Mouse (Mus musculus): Measurements from ENCODE around the gene Ankrd44.
A peak's percentile ranks its signal among the peaks of the same experiment; 100 is the strongest.

Gene Ankrd44

DNA sequence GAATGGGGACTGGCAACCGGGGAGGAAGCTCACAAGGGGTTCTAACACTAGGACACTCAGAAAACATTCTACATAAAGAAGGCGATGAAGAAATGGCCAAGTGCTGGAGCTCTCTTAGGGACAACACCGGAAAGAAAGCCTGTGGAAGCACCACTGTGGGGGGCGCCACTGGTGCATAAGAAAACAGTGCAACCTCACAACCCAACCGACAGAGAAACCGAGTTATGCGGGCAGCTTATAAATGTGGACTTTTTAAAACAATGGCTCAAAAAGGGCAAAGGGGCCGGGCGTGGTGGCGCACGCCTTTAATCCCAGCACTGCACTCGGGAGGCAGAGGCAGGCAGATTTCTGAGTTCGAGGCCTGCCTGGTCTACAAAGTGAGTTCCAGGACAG, 117.1 kb downstream of the Ankrd44 start:
- DNase-seq (ENCODE audit: low spot score): no peak

DNA sequence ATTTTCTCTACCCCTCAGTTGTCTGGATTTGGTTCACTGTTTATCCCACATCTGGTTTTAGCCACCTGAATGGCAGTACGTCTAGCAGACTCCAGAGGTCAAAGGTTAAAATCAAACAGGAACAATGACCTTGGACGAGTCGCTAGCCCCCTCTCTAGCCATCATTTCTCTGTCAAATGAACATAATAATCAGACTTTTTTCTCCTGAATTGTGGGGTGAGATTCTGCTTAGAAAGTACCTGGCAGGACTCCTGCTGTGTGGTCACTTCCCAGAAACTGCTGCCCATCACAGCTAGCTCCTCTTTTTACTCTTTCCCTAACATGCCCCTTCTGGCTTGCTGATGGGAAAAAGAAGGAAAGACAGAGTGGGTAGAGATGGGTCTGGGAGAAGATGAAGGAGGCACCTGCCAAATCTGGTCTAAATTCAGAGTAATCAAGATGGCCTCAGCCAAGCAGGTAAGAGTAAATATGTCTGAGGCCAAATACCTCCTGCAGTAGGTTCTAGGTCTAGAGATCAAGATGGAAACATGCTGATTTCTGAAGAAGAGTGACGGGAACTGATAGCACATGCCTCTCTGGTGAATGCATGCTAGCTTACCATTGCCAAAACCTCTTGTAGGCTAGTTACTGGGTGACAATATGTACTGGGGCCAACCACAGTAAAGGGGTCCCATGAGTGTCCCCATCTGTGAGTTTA, 117.6 kb downstream of the Ankrd44 start:
- DNase-seq (ENCODE audit: low spot score): no peak

DNA sequence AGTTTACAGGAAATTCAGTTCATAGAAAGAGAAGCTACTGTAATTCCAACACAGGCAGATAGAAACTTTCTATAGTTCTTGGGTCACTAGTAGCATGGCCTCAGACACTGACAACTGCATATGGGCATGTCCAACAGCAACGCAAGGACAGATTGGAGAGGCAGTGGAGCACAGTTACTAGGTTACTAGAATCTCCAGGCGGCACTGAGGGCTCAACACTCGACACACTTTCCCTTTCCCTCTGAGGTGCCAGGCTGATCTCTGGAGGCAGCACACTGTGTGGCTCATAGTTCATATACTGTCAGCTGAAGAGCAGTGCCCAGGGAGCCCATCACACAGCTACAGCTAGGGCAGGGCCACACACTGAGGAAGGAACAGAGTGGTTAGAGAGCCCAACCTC, 118.4 kb downstream of the Ankrd44 start:
- DNase-seq (ENCODE audit: low spot score): no peak

DNA sequence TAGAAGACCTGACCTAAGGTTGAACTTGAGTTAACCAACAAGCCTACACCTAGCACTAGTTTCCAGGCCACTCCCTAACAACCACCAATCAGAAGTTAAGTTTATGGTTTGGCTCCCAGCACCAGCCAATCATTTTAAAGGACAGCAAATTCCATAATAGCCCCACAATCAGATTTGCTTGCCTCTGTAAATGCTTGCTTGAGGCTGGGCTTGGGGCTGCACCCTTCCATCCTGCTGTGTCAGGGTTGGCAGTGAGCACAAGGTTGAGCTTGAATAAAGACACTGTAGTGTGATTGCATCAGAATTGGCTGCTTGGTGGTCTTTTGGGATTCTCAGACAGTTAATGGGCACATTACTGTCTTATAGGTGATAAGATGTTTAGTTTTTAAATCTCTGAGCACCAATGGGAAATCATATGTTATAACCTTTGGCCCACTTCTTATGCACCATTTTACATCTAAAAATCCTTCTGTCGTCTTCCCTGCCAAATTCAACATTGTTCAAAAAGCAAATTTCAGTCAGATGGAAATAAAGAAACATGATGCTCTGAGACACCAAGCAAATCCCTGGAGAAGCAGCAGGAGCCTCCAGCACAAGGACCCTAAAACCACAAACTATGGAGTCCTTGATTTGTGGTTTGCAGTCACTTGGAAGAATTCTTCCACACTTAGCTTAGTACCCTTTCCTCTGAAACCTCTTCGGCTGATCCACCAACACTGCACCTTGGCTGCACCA, 119.9 kb downstream of the Ankrd44 start:
- no peak for DNase-seq (ENCODE audit: low spot score)

DNA sequence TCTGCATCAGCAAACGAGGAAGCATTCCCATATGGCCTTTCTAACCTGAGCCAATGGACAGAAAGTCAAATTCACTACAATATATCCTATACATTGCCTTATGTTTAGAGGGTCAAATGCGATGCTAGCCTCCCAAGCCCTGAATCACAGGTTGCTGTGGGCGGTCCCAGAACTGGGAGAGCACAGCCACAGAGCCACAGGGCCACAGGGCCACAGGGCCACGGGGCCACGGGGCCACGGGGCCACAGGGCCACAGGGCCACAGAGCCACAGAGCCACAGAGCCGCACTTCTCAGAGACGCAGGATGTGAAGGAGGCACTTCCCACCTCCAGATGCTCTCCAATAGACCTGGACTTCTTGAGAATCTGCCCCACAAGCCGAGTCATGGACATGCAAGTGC, 121.8 kb downstream of the Ankrd44 start:
- DNase-seq (ENCODE audit: low spot score): no peak

DNA sequence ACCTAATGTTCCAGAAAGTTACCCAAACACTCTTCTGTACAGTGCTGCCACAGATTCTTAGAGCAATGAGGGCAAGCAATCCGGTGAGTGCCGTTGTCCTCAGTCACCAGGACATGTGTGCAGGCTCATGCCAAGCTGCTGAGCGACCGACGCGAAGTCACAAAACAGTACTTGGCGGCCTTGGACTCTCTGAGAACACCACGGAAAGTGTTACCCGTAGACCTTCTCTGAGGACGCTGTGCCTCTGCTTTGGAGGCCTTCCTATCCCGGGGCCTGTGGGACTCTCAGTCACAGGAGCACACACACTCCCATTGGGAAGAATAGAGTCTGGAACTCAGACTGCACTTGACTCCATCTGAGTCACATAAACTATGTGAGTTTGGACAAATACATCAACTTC, 123.5 kb downstream of the Ankrd44 start:
- no peak for DNase-seq (ENCODE audit: low spot score)

DNA sequence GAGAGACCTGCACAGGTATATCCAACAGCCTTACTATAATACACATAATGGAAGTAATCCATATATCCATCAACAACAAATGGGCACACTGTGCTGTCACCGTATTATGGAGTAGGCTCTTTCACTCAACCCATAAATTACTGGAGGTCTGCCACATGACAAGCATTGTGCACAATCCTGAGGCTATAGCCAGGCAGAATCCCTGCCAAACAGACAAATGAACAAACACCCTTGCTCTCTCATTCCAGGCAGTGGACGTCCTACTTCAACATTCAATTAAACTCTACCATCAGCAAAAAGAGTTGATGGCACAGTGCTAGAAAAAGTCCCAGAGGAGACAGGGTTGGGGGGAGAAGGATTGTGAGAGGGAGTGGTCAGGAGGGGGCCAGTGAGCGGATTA, 124.9 kb downstream of the Ankrd44 start:
- DNase-seq (ENCODE audit: low spot score): no peak

DNA sequence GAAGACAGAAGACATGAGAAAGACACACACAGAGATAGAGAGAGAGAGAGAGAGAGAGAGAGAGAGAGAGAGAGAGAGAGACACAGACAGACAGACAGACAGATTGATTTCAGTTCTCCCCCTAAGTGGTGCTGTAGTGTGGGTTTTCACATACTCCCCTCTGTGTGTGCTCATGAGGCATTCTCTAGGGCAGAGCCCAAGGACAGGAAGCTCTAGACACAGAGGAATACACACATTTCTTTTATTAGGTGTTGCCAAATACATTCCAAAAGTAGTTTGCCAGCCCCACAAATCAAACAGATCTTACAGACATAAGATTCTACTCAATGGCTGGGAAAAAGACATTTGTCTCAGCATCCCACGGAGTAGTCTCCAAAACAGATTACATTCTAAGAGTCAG, 126.8 kb downstream of the Ankrd44 start:
- no peak for DNase-seq (ENCODE audit: low spot score)

DNA sequence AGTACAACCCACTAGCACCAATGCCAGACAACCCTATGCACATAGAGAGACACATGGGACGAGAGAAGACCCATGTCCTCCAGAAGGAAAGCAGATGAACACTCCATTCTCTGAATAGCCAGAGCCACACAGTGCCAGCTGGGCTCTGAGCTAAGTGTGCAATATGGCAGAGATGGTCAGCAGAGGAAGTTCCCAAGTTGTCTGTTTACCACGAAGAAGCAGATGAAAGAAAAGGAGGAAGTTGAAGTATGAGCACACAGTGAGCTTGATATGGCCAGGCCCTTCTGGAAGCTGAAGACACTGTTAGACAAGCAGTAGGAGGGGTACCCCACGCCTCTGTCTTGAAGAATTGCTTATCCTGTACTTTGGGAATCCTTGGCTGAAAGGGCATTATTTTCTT, 127.8 kb downstream of the Ankrd44 start:
- peak; percentile 9 for DNase-seq (ENCODE audit: low spot score)

DNA sequence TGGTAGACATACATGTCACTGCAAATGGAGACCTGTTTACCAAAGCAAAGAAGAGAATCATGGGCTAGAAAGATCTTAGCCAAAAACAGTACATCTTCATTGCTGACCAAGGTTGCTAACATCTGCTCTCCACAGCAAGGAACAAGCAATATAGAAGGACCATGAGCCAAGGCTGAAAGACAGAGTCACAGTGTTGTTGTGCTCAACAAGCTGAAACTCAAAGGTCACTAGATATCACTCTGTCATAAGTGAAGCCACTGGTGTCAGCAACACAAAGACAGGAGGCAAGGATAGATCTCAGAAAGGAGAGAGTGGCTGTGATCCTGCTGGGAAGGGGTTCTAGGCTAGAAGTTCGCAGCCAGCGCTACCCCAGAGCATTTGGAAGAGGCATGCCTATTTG, 131.5 kb downstream of the Ankrd44 start:
- no peak for DNase-seq (ENCODE audit: low spot score)

DNA sequence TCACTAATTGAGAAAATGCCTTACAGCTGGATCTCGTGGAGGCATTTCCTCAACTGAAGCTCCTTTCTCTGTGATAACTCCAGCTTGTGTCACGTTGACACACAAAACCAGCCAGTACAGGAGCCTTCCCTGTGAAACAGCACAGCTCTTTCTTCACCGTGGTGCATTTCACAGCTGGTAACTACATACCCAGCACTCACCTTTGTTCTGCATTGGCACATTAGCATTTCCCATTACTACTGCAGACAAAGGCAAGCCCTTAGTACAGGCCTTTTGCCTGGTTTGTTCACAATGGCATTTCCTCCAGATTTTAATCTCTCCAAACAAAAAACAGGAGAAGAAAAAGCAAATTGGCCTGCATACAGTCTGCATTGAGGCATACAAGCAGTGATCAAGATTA, 134.8 kb downstream of the Ankrd44 start:
- no peak for DNase-seq (ENCODE audit: low spot score)

DNA sequence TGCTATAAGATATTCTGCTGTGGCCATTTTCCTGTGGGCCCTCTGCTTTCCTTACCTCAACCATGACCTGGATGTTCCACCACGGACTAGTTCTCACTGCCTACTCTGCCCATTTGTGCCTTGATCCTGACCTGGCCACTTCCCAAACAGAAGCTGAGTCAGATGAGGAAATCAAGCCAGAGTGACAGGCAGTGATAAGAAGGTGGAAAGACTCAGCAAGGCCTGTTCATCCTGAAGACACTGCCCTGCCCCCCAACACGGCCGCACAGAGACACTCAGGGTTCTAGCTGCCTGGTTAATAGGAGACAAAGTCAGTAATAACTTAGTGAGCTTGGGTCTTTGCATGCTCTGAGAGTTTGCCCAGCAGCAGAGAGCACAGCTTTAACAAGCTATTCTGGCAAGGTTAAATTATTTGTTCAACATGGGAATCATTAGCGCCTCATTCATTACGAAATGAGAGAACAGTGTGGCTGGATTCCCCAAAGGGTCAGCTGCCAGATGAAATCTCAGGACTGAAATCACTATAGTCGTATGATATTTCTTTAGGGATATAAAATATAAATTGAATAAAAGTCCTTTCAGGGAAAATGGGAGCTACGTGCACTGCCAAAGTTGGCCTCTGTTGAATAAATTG, 136.7 kb downstream of the Ankrd44 start:
- DNase-seq (ENCODE audit: low spot score): no peak

DNA sequence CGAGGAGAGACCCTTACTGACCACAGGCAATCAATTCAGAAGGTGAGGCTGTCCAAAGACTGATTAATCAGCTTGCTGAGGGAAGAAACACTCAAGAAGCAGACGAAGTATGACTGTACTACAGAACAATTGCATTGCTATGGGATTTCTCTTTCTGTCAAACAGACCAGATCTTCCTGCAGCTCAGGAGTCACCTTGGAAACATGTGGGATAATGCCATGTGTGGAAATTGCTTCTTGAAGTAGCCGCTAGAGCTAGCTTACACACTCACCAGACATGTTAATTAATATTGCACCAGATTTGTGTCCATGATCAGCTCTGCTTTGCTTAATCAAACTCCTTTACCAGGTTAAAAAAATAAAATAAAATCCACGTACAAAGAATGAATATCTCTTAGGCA, 137.8 kb downstream of the Ankrd44 start:
- no peak for DNase-seq (ENCODE audit: low spot score)

DNA sequence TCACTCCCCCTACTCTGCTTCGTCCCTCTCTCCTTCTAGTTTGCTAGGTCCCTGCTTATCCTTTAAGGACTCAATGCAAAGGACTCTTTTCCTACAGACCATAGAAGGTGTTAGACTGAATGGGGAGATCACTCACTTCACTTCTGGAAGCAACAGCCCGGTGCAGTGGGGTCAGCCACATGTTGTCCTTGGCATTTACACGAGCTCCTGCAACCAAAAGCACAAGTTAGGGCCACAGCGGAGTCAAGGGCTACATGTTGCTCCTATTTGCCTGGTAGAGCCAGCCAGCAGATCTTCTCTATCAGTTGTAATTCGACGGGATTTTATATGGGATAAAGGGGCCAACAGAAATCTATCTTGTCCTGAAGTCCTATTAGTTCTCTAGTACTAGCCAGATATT, 148.0 kb downstream of the Ankrd44 start:
- DNase-seq (ENCODE audit: low spot score): no peak

DNA sequence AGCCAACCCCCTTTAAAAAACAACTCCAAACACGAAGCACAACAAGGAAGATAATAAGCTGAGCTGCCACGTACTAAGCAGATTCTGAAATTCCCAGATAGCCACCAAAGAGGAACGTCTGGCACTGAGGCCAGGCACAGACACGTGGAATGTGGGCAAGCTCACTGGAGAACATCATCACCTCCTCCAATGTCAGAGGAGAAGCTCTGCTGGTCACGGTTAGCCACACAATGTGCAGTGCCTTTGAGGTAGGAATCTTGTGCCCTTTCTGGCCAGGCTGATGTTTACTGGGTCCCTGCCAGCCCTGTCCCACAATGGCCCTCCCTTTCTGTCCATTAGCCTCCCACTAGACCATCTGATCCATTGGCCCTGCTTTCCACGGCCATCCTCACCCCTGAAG, 149.1 kb downstream of the Ankrd44 start:
- DNase-seq (ENCODE audit: low spot score): no peak

DNA sequence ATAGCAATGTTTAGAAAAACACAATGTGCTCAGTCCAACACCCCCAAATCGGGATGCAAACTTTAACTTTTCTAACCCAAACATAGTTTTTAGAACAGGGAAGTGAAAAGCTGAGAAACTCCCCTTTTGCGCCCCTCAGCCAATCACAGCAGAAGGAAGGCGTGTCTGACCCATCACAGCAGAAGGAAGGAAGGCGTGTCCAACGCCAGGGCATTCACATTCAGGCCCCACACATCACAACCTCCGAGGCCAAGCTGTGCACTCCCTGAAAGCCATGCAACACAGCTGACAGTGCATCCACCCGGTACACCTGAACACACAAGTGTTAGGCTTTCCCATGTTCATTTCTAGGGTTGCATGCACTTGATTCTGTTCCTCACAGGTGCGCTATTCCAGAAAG, 150.1 kb downstream of the Ankrd44 start:
- DNase-seq (ENCODE audit: low spot score): no peak

DNA sequence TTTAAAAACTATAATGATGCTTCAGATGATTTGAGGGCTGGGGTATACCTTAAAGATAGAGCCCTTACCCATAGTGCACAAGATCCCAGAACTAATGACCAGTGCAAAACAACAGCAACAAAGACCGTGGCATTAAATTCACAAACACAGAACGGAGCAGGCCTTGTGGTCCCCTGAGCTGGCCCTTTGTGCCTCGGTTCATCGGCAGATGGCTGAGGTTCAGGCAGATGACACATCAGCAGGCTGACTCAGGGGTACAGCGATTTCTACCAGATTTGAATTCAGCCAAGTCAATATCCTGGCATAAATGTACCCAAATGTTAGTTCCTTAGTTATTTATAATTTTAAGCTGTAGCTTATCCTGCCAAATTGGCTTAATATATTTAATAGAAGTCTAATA, 153.3 kb downstream of the Ankrd44 start:
- DNase-seq (ENCODE audit: low spot score): no peak

DNA sequence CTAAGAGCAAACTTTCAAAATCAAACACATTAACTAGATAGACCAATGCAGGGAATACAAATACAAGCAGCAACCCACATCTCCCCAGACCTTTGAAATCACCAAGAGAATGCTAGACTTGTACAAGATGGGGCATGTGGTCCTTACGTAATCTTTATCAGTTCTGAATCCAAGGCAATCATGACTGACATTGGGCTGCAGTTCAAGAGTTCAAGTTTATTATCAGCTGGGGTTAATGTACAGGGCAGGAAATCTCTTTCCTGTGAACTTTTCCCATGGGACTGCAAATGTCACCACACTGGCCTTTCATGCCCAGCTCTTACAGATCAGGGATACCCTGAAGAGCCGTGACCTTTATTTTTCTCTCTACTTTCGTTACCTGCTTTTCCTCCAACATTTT, 154.7 kb downstream of the Ankrd44 start:
- DNase-seq (ENCODE audit: low spot score): no peak

DNA sequence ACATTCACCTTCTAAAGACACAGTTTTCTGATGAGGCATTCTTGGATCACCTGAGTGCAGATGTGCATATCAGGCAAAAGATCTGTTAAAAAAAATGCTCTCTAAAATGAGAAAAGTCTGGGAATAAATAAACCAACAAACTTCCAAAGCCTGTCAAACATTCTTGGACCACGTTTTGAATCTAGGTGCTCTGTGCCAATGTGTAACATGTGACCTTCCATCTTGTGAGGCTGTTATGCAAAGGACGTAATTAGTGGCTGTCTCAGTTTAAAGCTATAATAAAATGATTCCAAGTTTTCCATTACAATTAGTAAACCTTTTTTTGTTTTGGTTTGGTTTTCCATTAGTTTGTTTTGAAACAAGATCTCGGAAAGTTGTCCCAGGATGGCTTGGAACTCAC, 159.0 kb downstream of the Ankrd44 start:
- no peak for DNase-seq (ENCODE audit: low spot score)

DNA sequence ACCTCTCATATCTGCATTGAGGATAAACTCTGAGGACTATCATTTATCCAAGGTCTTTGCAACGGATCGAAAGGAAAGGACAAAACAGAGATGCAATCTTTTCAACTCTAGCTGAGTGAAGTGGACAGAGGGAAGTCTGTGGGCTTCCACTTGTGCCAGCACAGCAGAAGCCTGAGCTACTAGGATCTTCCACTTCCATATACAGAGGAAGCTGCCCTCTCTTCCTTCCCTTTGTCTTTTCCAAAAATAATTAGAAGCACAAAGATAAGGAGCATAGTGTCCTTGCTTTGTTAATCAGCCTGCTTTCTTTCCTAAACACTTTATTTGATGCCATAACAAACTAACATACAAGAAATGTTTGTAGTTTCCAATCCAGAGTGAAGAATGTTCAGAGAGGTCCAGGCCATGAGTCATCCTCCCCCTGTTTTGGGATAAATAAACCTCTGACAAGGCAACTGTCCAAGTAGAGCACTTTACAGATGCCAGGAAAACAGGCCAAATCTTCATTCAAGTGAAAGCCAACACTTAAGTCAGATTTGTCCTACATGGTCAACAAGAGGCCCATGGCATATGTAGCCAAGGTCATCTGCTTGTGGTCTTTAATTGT, 160.5 kb downstream of the Ankrd44 start:
- no peak for DNase-seq (ENCODE audit: low spot score)

DNA sequence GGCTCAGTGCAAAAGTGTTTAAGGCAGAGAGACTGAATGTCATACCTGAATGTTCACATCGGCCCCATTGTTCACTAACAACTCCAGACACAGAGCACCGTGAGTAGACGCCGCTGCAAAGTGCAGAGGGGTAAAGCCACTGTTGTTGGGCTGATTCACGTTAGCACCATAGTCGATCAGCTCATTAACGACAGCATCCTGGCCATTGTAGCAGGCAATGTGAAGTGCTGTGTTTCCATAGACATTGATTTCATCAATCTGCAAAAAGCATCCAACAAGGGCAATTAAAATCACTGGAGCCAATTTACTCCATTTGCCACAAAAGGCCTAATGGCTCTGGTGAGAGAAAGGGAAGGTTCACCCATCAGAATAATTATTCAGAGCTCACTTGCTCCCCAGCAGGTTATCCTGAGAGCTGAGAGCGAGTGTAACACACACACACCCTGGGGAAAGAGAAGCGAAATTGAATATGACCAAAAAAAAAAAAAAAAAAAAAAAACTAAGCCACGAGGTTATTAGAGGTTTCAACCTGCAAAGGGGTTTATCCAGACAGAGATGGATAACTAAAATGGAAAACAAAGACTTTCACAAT, 163.9 kb downstream of the Ankrd44 start:
- DNase-seq (ENCODE audit: low spot score): no peak

DNA sequence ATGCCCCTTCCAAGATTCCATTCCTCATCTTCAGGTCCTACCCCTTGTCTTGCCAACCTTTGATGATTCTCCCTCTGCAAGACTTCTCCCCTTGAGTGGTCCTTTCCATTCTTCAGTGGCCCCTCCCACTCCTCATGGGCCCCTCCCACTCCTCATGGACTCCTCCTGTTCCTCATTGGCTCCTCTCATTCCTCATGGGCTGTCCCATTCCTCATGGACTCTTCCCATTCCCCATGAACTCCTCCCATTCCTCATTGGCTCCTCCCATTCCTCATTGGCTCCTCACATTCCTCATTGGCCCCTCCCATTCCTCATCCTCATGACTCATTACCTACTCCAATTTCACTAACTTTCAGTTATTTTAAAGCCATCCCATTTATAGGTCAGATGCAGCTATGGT, 166.3 kb downstream of the Ankrd44 start:
- no peak for DNase-seq (ENCODE audit: low spot score)

DNA sequence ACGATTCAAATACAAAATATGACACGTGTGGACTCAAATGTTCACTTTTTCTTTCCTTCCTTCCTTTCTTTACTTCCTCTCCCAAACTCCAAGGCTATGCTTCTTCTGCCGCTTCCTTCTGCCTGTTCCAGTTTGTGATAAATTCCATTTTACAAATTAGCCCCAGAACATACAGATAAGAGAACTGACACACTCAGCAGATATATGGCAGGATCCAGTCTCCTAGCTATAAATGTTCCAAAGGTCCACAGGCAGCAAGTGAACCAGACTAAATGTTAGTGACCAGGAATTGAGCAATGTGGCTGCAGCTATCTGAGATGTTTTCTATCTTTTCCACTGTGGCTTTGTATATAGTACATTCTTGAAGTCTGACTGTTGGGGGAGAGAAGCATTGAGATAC, 168.9 kb downstream of the Ankrd44 start:
- DNase-seq (ENCODE audit: low spot score): no peak

All from layer of hippocampus, adult 9-10 months (tissue).